Mouse (Mus musculus): ENCODE data around the gene Trim2.

DNA sequence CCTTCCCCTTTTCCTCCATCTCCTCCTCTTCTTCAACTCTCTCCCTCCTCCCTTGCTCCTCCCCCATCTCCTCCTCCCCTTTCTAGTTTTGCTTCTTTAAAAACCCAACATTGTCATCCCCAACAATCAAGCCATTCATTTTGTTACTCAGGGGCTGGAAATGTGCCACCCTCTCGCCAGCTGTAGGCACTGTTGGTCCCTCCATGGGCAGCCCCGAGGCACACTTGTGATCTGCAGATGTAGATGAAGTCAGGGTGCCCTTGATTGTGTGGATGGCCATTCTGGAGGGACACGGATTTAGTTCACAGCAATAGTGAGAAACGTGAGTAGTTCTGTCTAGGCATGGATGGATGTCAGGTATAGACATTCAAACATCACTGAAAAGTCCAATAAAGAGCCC lies 17.7 kb downstream of the Trim2 start:
- no peak for TF ChIP-seq CTCF (conservative IDR thresholded peaks at IDR 0.05 in 1 of 2, IDR thresholded peaks at IDR 0.05 in 1 of 2; ENCODE audit: low read depth in 2 of 2, low read length in 2 of 2)
- no peak for TF ChIP-seq POLR2A (IDR thresholded peaks at IDR 0.05; ENCODE audit: low read depth, low read length)
- TF ChIP-seq RAD21 (IDR thresholded peaks at IDR 0.05; ENCODE audit: low read depth, low read length), result no peak
- TF ChIP-seq USF1 (IDR thresholded peaks at IDR 0.05; ENCODE audit: low read depth, low read length), result no peak
- TF ChIP-seq MAFK (IDR thresholded peaks at IDR 0.05; ENCODE audit: insufficient replicate concordance, low read length), result no peak
- no peak for TF ChIP-seq JUN (IDR thresholded peaks at IDR 0.05; ENCODE audit: insufficient read depth, low read depth, low read length)
- no peak for TF ChIP-seq MYC (IDR thresholded peaks at IDR 0.05; ENCODE audit: low read depth, low read length)
- no peak for TF ChIP-seq ZC3H11A (IDR thresholded peaks at IDR 0.05; ENCODE audit: low read depth, low read length)
- TF ChIP-seq CHD2 (IDR thresholded peaks at IDR 0.05; ENCODE audit: low read length), result no peak
- TF ChIP-seq ZMIZ1 (IDR thresholded peaks at IDR 0.05; ENCODE audit: low read depth, low read length), result no peak
- no peak for TF ChIP-seq E2F4 (IDR thresholded peaks at IDR 0.05; ENCODE audit: insufficient replicate concordance, low read depth, low read length)

All from CH12.LX (cell line).